In genomic region chr8:69801796-69802195, GRCm38 (mm10) we compare ENCODE assay signal across 32 mouse cellular contexts. TPM values are rescaled to one million over a fixed set of nuclear protein-coding genes. Genes with fewer than 3 reads are reported as not detected.
DNase-seq lines count a peak whose midpoint lies in the region; ATAC-seq and TF ChIP-seq lines count a peak whose summit lies in the region.
"Had no signal": no experiment of that assay in that cellular context is flagged by ENCODE, and none has a peak within 500 bp of the region (broad histone marks: within the 10 kb centered on the region; RNA-seq: fewer than 3 reads in every experiment).

No protein-coding gene starts in this region.

- no peak; a peak in 1 of 4 replicates for TF ChIP-seq POLR2A in MEL (IDR thresholded peaks at IDR 0.05; ENCODE audit: control insufficient read depth in 1 of 2, insufficient read depth in 1 of 2, low read depth in 1 of 2, low read length in 2 of 2, poor library complexity in 1 of 2)

- TF ChIP-seq CTCF in MEL (IDR thresholded peaks at IDR 0.05 in 2 of 3, conservative IDR thresholded peaks at IDR 0.05 in 1 of 3; ENCODE audit: control insufficient read depth in 1 of 3, insufficient read depth in 1 of 3, low read depth in 2 of 3, low read length in 3 of 3, poor library complexity in 1 of 3, severe bottlenecking in 1 of 3): no peak

- H3K4me2 ChIP-seq in midbrain, embryonic 11.5 days: no peak overlapping the region
- H3K4me2 ChIP-seq in midbrain, embryonic 16.5 days (ENCODE audit: low read length): no peak overlapping the region
- no peak overlapping the region for H3K4me2 ChIP-seq in intestine, embryonic 16.5 days (ENCODE audit: low read depth, low read length)
- H3K4me2 ChIP-seq: embryonic facial prominence, embryonic 13.5 days; heart, embryonic 13.5 days; hindbrain, embryonic 14.5 days; kidney, embryonic 15.5 days; limb, embryonic 15.5 days; liver, embryonic 13.5 days; midbrain, embryonic 13.5 days had no signal

- H3K9ac ChIP-seq in midbrain, embryonic 11.5 days (ENCODE audit: low read length): no peak overlapping the region
- no peak overlapping the region for H3K9ac ChIP-seq in midbrain, embryonic 16.5 days (ENCODE audit: low read depth, low read length)
- H3K9ac ChIP-seq in MEL (ENCODE audit: control insufficient read depth, low read depth, low read length, poor library complexity, severe bottlenecking): no peak overlapping the region
- no peak overlapping the region for H3K9ac ChIP-seq in intestine, embryonic 16.5 days (ENCODE audit: low read depth, low read length)
- H3K9ac ChIP-seq: embryonic facial prominence, embryonic 13.5 days; heart, embryonic 13.5 days; hindbrain, embryonic 14.5 days; kidney, embryonic 15.5 days; limb, embryonic 15.5 days; liver, embryonic 13.5 days; midbrain, embryonic 13.5 days had no signal

- H3K4me3 ChIP-seq in midbrain, embryonic 11.5 days (ENCODE audit: low read depth, low read length): no peak overlapping the region
- H3K4me3 ChIP-seq in midbrain, embryonic 16.5 days (ENCODE audit: low read depth, low read length): no peak overlapping the region
- H3K4me3 ChIP-seq in MEL (ENCODE audit: control insufficient read depth in 1 of 2, insufficient read depth in 1 of 2, low read depth in 2 of 2, low read length in 2 of 2): no peak overlapping the region
- no peak overlapping the region for H3K4me3 ChIP-seq in intestine, embryonic 16.5 days (ENCODE audit: low read length)
- H3K4me3 ChIP-seq: embryonic facial prominence, embryonic 13.5 days; forebrain, embryonic 10.5 days; gastrocnemius, adult 2 months; heart, embryonic 13.5 days; kidney, embryonic 15.5 days; limb, embryonic 10.5 days; limb, embryonic 15.5 days; liver, embryonic 13.5 days; megakaryocyte, embryonic 14.5 days; midbrain, embryonic 13.5 days had no signal

- H3K27ac ChIP-seq in midbrain, embryonic 11.5 days (ENCODE audit: low read depth, low read length): no peak overlapping the region
- no peak overlapping the region for H3K27ac ChIP-seq in midbrain, embryonic 16.5 days (ENCODE audit: low read length)
- H3K27ac ChIP-seq in MEL (ENCODE audit: control insufficient read depth, low read depth, low read length): no peak overlapping the region
- H3K27ac ChIP-seq in intestine, embryonic 16.5 days (ENCODE audit: low read length): no peak overlapping the region
- H3K27ac ChIP-seq: embryonic facial prominence, embryonic 13.5 days; forebrain, embryonic 10.5 days; gastrocnemius, adult 2 months; heart, embryonic 13.5 days; hindbrain, embryonic 14.5 days; kidney, embryonic 15.5 days; limb, embryonic 10.5 days; limb, embryonic 15.5 days; liver, embryonic 13.5 days; midbrain, embryonic 13.5 days had no signal

- H3K27me3 ChIP-seq in midbrain, embryonic 11.5 days (ENCODE audit: control insufficient read depth, insufficient read depth, low read length): no peaks in the 10 kb centered on the region
- no peaks in the 10 kb centered on the region for H3K27me3 ChIP-seq in midbrain, embryonic 16.5 days (ENCODE audit: control insufficient read depth, insufficient read depth, low read depth, low read length)
- no peaks in the 10 kb centered on the region for H3K27me3 ChIP-seq in MEL (ENCODE audit: control insufficient read depth in 1 of 2, insufficient read depth in 2 of 2, low read length in 2 of 2)
- no peaks in the 10 kb centered on the region for H3K27me3 ChIP-seq in intestine, embryonic 16.5 days (replicated peaks; ENCODE audit: control insufficient read depth, insufficient read depth, low read length)
- H3K27me3 ChIP-seq: embryonic facial prominence, embryonic 13.5 days; heart, embryonic 13.5 days; kidney, embryonic 15.5 days; limb, embryonic 15.5 days; liver, embryonic 13.5 days; megakaryocyte, embryonic 14.5 days; midbrain, embryonic 13.5 days had no signal

- 98% methylated on average over 4 of the region's 4 CpGs for WGBS in midbrain, embryonic 11.5 days
- 96% methylated on average over 4 of the region's 4 CpGs for WGBS in midbrain, embryonic 16.5 days
- WGBS in intestine, embryonic 16.5 days: 91% methylated on average over 4 of the region's 4 CpGs

- ATAC-seq in midbrain, embryonic 11.5 days (ENCODE audit: low FRiP score): no peak
- ATAC-seq in midbrain, embryonic 16.5 days: no peak
- no peak for ATAC-seq in intestine, embryonic 16.5 days
- ATAC-seq: forebrain, embryonic 16.5 days; lung, postnatal 0 days; midbrain, embryonic 13.5 days had no signal

- H3K9me3 ChIP-seq in midbrain, embryonic 11.5 days (ENCODE audit: control insufficient read depth, low read length): no peaks in the 10 kb centered on the region
- H3K9me3 ChIP-seq in midbrain, embryonic 16.5 days (replicated peaks; ENCODE audit: control insufficient read depth, low read length, poor library complexity, severe bottlenecking): no peaks in the 10 kb centered on the region
- no peaks in the 10 kb centered on the region for H3K9me3 ChIP-seq in MEL (replicated peaks; ENCODE audit: insufficient read depth, low read length)
- H3K9me3 ChIP-seq in intestine, embryonic 16.5 days (ENCODE audit: control insufficient read depth, low read length): no peaks in the 10 kb centered on the region
- H3K9me3 ChIP-seq: embryonic facial prominence, embryonic 13.5 days; forebrain, embryonic 10.5 days; heart, embryonic 13.5 days; kidney, embryonic 15.5 days; limb, embryonic 10.5 days; limb, embryonic 15.5 days; liver, embryonic 13.5 days; megakaryocyte, embryonic 14.5 days; midbrain, embryonic 13.5 days had no signal

- TF ChIP-seq RAD21 in MEL (IDR thresholded peaks at IDR 0.05; ENCODE audit: low read depth, low read length): no peak

- no peaks in the 10 kb centered on the region for H3K4me1 ChIP-seq in midbrain, embryonic 11.5 days (ENCODE audit: control insufficient read depth, insufficient read depth, low read length)
- no peaks in the 10 kb centered on the region for H3K4me1 ChIP-seq in midbrain, embryonic 16.5 days (ENCODE audit: control insufficient read depth, insufficient read depth, low read length)
- H3K4me1 ChIP-seq in MEL (ENCODE audit: control insufficient read depth in 1 of 2, insufficient read depth in 2 of 2, low read length in 2 of 2): no peaks in the 10 kb centered on the region
- H3K4me1 ChIP-seq in intestine, embryonic 16.5 days (ENCODE audit: control insufficient read depth, insufficient read depth, low read length): no peaks in the 10 kb centered on the region
- H3K4me1 ChIP-seq: embryonic facial prominence, embryonic 13.5 days; forebrain, embryonic 10.5 days; heart, embryonic 13.5 days; kidney, embryonic 15.5 days; limb, embryonic 10.5 days; limb, embryonic 15.5 days; liver, embryonic 13.5 days; midbrain, embryonic 13.5 days had no signal

- DNase-seq in kidney, adult 11 months: peak; percentile 1
- no peak for DNase-seq in kidney, postnatal 25 days
- DNase-seq in midbrain, embryonic 11.5 days (ENCODE audit: low spot score, missing footprints): peak; percentile 74
- peak; percentile 2 for DNase-seq in thymus, postnatal 14 days
- no peak for DNase-seq in thymus, postnatal 25 days
- DNase-seq in MEL (ENCODE audit: low read depth, low spot score): no peak
- DNase-seq: adrenal gland, postnatal 14 days; cerebellum, adult 11 months; cerebellum, postnatal 10 days; gastrocnemius, adult 2 months; heart, postnatal 10 days; kidney, adult 18-20 months; liver, embryonic 13.5 days; right cerebral cortex, postnatal 14 days had no signal

- H3K36me3 ChIP-seq in midbrain, embryonic 11.5 days (ENCODE audit: control insufficient read depth, insufficient read depth, low read length): peaks cover 74% of the 10 kb centered on the region
- H3K36me3 ChIP-seq in midbrain, embryonic 16.5 days (ENCODE audit: control insufficient read depth, insufficient read depth, low read length): peaks cover 82% of the 10 kb centered on the region
- H3K36me3 ChIP-seq in MEL (ENCODE audit: control insufficient read depth in 1 of 2, insufficient read depth in 2 of 2, low read length in 2 of 2): peaks cover 0 to 11% of the 10 kb centered on the region in 2 experiments; a peak in 2 of 4 replicates
- H3K36me3 ChIP-seq in intestine, embryonic 16.5 days (ENCODE audit: control insufficient read depth, insufficient read depth, low read length): peaks cover 52% of the 10 kb centered on the region

- no peak for TF ChIP-seq EP300 in MEL (IDR thresholded peaks at IDR 0.05; ENCODE audit: low read depth in 1 of 2, low read length in 2 of 2)

- no peaks in the 10 kb centered on the region for H3K79me2 ChIP-seq in MEL (ENCODE audit: control insufficient read depth, insufficient read depth, low read length, poor library complexity)

RNA-seq across cellular contexts. Expression of gene Gmip, which starts 6.7 kb away (rescaled TPM):
- polyA plus RNA-seq in midbrain, embryonic 11.5 days (2014; fragmentation: Nextera tagmentation; extraction: Ambion mirVana): 7.8 TPM in 2 replicates
- polyA plus RNA-seq in midbrain, embryonic 16.5 days (2015; fragmentation: Nextera tagmentation; extraction: Ambion mirVana): 40.3 and 42.1 TPM in 2 replicates
- 21.8 and 26.0 TPM in 2 replicates for total RNA-seq in MEL (2012; rRNA removed)
- polyA plus RNA-seq in MEL (2012; ENCODE audit: insufficient read depth in 1 of 2, insufficient read length in 2 of 2, low read depth in 1 of 2, low replicate concordance in 2 of 2, missing spikeins in 1 of 2): 10 to 100 TPM in 1 of 2 experiments, not detected in 1; 52.4 TPM
- 8.2 and 13.5 TPM in 2 replicates for polyA plus RNA-seq in intestine, embryonic 16.5 days (2015; fragmentation: Nextera tagmentation; extraction: Ambion mirVana)

RNA-seq across cellular contexts. Expression of gene Zfp866, which starts 10.8 kb away (rescaled TPM):
- 41.5 and 42.2 TPM in 2 replicates for polyA plus RNA-seq in midbrain, embryonic 11.5 days (2014; fragmentation: Nextera tagmentation; extraction: Ambion mirVana)
- polyA plus RNA-seq in midbrain, embryonic 16.5 days (2015; fragmentation: Nextera tagmentation; extraction: Ambion mirVana): 38.8 and 44.3 TPM in 2 replicates
- 10.5 and 12.3 TPM in 2 replicates for total RNA-seq in MEL (2012; rRNA removed)
- polyA plus RNA-seq in MEL (2012; ENCODE audit: insufficient read depth in 1 of 2, insufficient read length in 2 of 2, low read depth in 1 of 2, low replicate concordance in 2 of 2, missing spikeins in 1 of 2): 10 to 100 TPM in 1 of 2 experiments, not detected in 1; 11.7 TPM
- 15.6 and 16.7 TPM in 2 replicates for polyA plus RNA-seq in intestine, embryonic 16.5 days (2015; fragmentation: Nextera tagmentation; extraction: Ambion mirVana)

RNA-seq across cellular contexts. Expression of gene Atp13a1, which starts 10.8 kb away (rescaled TPM):
- polyA plus RNA-seq in midbrain, embryonic 11.5 days (2014; fragmentation: Nextera tagmentation; extraction: Ambion mirVana): 33.8 and 40.7 TPM in 2 replicates
- polyA plus RNA-seq in midbrain, embryonic 16.5 days (2015; fragmentation: Nextera tagmentation; extraction: Ambion mirVana): 55.5 and 57.1 TPM in 2 replicates
- total RNA-seq in MEL (2012; rRNA removed): 50.9 and 52.4 TPM in 2 replicates
- polyA plus RNA-seq in MEL (2012; ENCODE audit: insufficient read depth in 1 of 2, insufficient read length in 2 of 2, low read depth in 1 of 2, low replicate concordance in 2 of 2, missing spikeins in 1 of 2): 10 to 100 TPM in 1 of 2 experiments, not detected in 1; 83.7 TPM
- polyA plus RNA-seq in intestine, embryonic 16.5 days (2015; fragmentation: Nextera tagmentation; extraction: Ambion mirVana): 50.0 and 53.7 TPM in 2 replicates

RNA-seq across cellular contexts. Expression of gene Lpar2, which starts 20.4 kb away (rescaled TPM):
- 0.72 and 1.2 TPM in 2 replicates for polyA plus RNA-seq in midbrain, embryonic 11.5 days (2014; fragmentation: Nextera tagmentation; extraction: Ambion mirVana)
- polyA plus RNA-seq in midbrain, embryonic 16.5 days (2015; fragmentation: Nextera tagmentation; extraction: Ambion mirVana): 0.69 and 0.88 TPM in 2 replicates
- 0.77 and 0.85 TPM in 2 replicates for total RNA-seq in MEL (2012; rRNA removed)
- 1 to 10 TPM in 1 of 2 experiments, not detected in 1; 2.8 TPM for polyA plus RNA-seq in MEL (2012; ENCODE audit: insufficient read depth in 1 of 2, insufficient read length in 2 of 2, low read depth in 1 of 2, low replicate concordance in 2 of 2, missing spikeins in 1 of 2)
- polyA plus RNA-seq in intestine, embryonic 16.5 days (2015; fragmentation: Nextera tagmentation; extraction: Ambion mirVana): 0.26 and 0.32 TPM in 2 replicates

RNA-seq across cellular contexts. Expression of gene Gm20422, which starts 27.1 kb away (rescaled TPM):
- polyA plus RNA-seq in midbrain, embryonic 11.5 days (2014; fragmentation: Nextera tagmentation; extraction: Ambion mirVana): 1.4 and 1.6 TPM in 2 replicates
- 0.31 and 0.83 TPM in 2 replicates for polyA plus RNA-seq in midbrain, embryonic 16.5 days (2015; fragmentation: Nextera tagmentation; extraction: Ambion mirVana)
- total RNA-seq in MEL (2012; rRNA removed): 0.46 TPM in 1 of 2 replicates, not detected in the other
- polyA plus RNA-seq in MEL (2012; ENCODE audit: insufficient read depth in 1 of 2, insufficient read length in 2 of 2, low read depth in 1 of 2, low replicate concordance in 2 of 2, missing spikeins in 1 of 2): not detected
- polyA plus RNA-seq in intestine, embryonic 16.5 days (2015; fragmentation: Nextera tagmentation; extraction: Ambion mirVana): 0.54 TPM in 1 of 2 replicates, not detected in the other
- total RNA-seq: common myeloid progenitor, adult 5-6 weeks; hematopoietic stem cell, adult 5-6 weeks; monocyte, adult 5-6 weeks had no signal
- polyA plus RNA-seq: embryonic facial prominence, embryonic 13.5 days; gonadal fat pad, adult 2 months; kidney, embryonic 15.5 days; limb, embryonic 15.5 days; testis, adult 2 months had no signal

Comparison
In these comparisons a context has a peak if more than half of its experiments do, and no peak if none do; other contexts are left out.
1. DNase-seq: peak in kidney, adult 11 months (single experiment), midbrain, embryonic 11.5 days (single experiment) and thymus, postnatal 14 days (single experiment); none in kidney, postnatal 25 days (0 of 2), thymus, postnatal 25 days (single experiment) and MEL (single experiment).